Mouse (Mus musculus) ES-E14 (cell line): ENCODE measurements around the gene Nfe2l2. TPM values are rescaled to one million over a fixed set of nuclear protein-coding genes. Genes with fewer than 3 reads are reported as not detected.
A peak's percentile ranks its signal among the peaks of the same experiment; 100 is the strongest.
"Not testable (repeated sequence)": the region's sequence is repeated elsewhere in the genome, so short reads cannot be mapped to it uniquely, and the experiment has no call there.

Source experiments
- DNase-seq: peaks from one replicate; pipeline ENCODE4 v3.0.0-alpha.2; 2013; ENCODE audit warnings: low read depth, low spot score
- H3K27ac ChIP-seq: 2 replicates; pipeline ENCODE4 v1.5.1; 2012; ENCODE audit warnings: low read depth, mild to moderate bottlenecking, low read length, moderate library complexity, mixed read lengths; ENCODE audit not compliant: poor library complexity, insufficient read depth, severe bottlenecking
- H3K36me3 ChIP-seq: 2 replicates; pipeline ENCODE4 v1.6.1; 2012; ENCODE audit warnings: mild to moderate bottlenecking, low read length, moderate library complexity, mixed read lengths; ENCODE audit not compliant: control insufficient read depth, poor library complexity, insufficient read depth, severe bottlenecking
- H3K4me1 ChIP-seq, 2 experiments: fragments of 150-350 bp in 1 of 2; sonication (generic) in 1 of 2; 2 replicates each; pipeline ENCODE4 v1.6.1; 2012; ENCODE audit warnings: low read length in 2 of 2, mild to moderate bottlenecking in 1 of 2, mixed read lengths in 1 of 2; ENCODE audit not compliant: control insufficient read depth in 2 of 2, insufficient read depth in 2 of 2, poor library complexity in 1 of 2
- H3K4me3 ChIP-seq, 2 experiments: fragments of 150-350 bp in 1 of 2; sonication (generic) in 1 of 2; 2 replicates each; pipeline ENCODE4 v1.5.1; 2012; ENCODE audit warnings: low read length in 2 of 2, low read depth in 1 of 2, mild to moderate bottlenecking in 1 of 2, mixed read lengths in 1 of 2; ENCODE audit not compliant: insufficient read depth in 1 of 2, poor library complexity in 1 of 2, severe bottlenecking in 1 of 2
- H3K9ac ChIP-seq: 2 replicates; pipeline ENCODE4 v1.6.1; 2012; ENCODE audit warnings: low read depth, mild to moderate bottlenecking, low read length, mixed read lengths; ENCODE audit not compliant: poor library complexity, insufficient read depth, severe bottlenecking
- H3K9me3 ChIP-seq: fragments of 150-350 bp; sonication (generic); 2 replicates; pipeline ENCODE4 v1.6.1; 2012; ENCODE audit warnings: low read depth, mild to moderate bottlenecking, low read length; ENCODE audit not compliant: control insufficient read depth, insufficient read depth
- CHD2 ChIP-seq: IDR thresholded peaks from 2 replicates; pipeline ENCODE4 v1.6.1; 2014; ENCODE audit warnings: mild to moderate bottlenecking, low read depth, low read length, inconsistent platforms
- HCFC1 ChIP-seq: IDR thresholded peaks from 2 replicates; pipeline ENCODE4 v1.6.1; 2012; ENCODE audit warnings: low read length, inconsistent platforms, borderline replicate concordance; ENCODE audit not compliant: insufficient read depth
- MAFK ChIP-seq: IDR thresholded peaks from 2 replicates; pipeline ENCODE4 v1.6.1; 2014; ENCODE audit warnings: mild to moderate bottlenecking, low read depth, low read length, inconsistent platforms; ENCODE audit not compliant: insufficient read depth
- ZC3H11A ChIP-seq: IDR thresholded peaks from 2 replicates; pipeline ENCODE4 v1.6.1; 2012; ENCODE audit warnings: low read depth, mild to moderate bottlenecking, inconsistent platforms, low read length, borderline replicate concordance
- ZNF384 ChIP-seq: IDR thresholded peaks from 2 replicates; pipeline ENCODE4 v1.6.1; 2012; ENCODE audit warnings: low read depth, low read length, inconsistent platforms
- in situ Hi-C, 2 experiments: fragments of 600-800 bp; cut with MboI; formaldehyde crosslinking; loops; one replicate each; pipeline ENCODE4 v1.15.1; 2025; ENCODE audit warnings: low sequenced_read_pairs in 2 of 2, inconsistent platforms in 1 of 2; ENCODE audit not compliant: unreplicated experiment in 2 of 2
- total RNA-seq: library from RNA; depleted of rRNA; stranded (reverse); fragments of 300-350 nt; gene quantifications from 2 replicates; pipeline ENCODE4 v1.2.3, GENCODE M21; 2012

Nfe2l2 gene
- total RNA-seq, 1 experiment: 28.4 TPM

DNA sequence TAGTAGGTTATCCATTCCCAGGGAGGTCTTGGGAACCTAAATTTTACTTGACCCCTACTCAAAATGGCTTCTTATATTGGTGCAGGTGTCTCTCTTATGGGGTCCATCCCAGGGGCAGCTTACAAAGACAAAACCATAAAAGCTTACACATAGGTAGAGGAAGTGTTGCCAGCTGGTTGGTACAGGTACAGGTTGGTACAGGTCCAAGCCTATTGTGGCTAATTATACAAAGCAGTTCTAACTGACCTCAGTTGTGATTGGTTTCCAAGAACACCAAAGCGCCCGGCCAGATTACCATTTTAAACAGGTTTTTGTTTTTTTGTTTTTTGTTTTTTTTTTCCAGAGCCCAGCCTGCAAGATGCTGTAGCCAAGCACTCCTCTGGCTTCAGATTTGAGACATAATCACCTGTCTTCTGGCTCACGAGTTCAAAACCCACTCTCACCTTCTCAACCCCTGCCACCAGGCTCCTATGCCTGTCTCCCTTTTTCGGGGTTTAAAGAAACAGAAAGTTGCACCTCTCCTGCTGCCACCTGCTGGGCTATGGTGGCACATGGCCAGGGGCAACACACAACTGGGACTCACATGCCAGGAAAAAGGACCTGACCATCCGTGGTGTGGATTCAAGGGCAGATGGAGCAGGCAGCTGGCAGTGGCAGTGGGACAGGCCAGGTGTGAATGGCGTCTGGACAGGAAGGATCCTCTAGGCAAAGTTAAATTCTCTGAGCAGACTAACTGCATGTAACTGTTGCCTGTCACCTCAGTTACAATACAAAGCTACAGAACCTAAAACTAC is 68.0 kb downstream of the Nfe2l2 start:
- DNase-seq: no peak
- TF ChIP-seq MAFK: no peak
- no peak for TF ChIP-seq HCFC1
- no peak for TF ChIP-seq CHD2
- no peak for TF ChIP-seq ZNF384
- no peak for TF ChIP-seq ZC3H11A
- H3K36me3 ChIP-seq: no peaks in the 10 kb centered on the region
- peaks cover 6 to 7% of the 10 kb centered on the region in 2 experiments for H3K4me1 ChIP-seq
- no peak overlapping the region for H3K4me3 ChIP-seq
- H3K9me3 ChIP-seq: no peaks in the 10 kb centered on the region
- peak overlapping the region; percentile 26; the same call in 1 of the 2 replicates for H3K9ac ChIP-seq
- H3K27ac ChIP-seq: peak overlapping the region; percentile 40; the same call in 1 of the 2 replicates
- in situ Hi-C loops: no loop called here

DNA sequence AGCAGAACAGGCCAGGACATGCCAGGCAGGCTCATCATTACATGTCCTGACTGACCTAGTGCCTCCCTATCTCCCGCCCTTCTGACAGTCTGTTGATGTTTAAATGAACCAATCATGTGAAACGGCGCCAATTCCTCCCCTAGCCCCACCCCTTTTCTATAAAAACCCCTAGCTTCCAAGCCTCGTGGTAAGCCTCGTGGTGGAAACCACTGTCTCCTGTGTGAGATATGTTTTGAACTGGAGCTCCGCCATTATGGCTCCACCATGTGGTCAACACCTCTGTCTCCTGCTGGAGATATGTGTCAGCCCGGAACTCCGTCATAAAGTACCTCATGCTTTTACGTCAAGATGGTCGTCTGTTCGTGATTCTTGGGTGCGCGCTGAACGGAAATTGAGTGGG is 70.0 kb downstream of the Nfe2l2 start:
- DNase-seq, in situ Hi-C loops, H3K9me3 ChIP-seq, H3K36me3 ChIP-seq: not testable (repeated sequence)
- peaks cover 6 to 10% of the 10 kb centered on the region in 2 experiments for H3K4me1 ChIP-seq
- peak overlapping the region; percentile 67 to 68 for H3K4me3 ChIP-seq
- H3K27ac ChIP-seq: peak overlapping the region; percentile 95
- peak overlapping the region; percentile 76; the same call in 1 of the 2 replicates for H3K9ac ChIP-seq

DNA sequence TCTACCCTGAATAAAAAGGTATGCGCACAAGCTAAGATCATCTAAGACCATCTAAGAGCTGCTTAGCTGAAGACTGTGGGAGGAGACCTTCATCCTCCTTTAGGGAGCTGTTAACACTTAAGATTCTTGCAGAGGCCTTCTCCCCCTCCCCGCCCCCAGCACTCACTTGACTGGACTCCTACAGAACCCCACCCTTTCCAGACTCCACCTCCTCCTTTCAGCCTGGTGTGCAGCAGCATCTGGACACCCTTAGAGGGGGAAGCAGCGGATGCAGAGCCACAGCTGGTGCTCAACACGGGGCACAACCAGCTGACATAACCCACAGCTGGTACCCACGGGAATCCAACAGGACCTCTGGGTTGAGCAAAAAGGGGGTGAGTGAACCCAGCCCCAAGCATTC is 70.7 kb downstream of the Nfe2l2 start:
- Histone ChIP-seq H3K4me1 (peaks cover 6 to 10% of the 10 kb centered on the region in 2 experiments), H3K27ac (peak overlapping the region; percentile 95), H3K4me3 (peak overlapping the region; percentile 67 to 68), H3K9me3 (no peaks in the 10 kb centered on the region), H3K9ac (peak overlapping the region; percentile 76), H3K36me3 (no peaks in the 10 kb centered on the region)
- DNase-seq: peak; percentile 74
- in situ Hi-C loops: no loop called here
- TF ChIP-seq ZNF384: 0 out of 2 replicates have a peak, but pooled peaks have one; percentile 12
- peak; percentile 32; the same call in 1 of the 2 replicates for TF ChIP-seq CHD2
- no peak for TF ChIP-seq ZC3H11A

DNA sequence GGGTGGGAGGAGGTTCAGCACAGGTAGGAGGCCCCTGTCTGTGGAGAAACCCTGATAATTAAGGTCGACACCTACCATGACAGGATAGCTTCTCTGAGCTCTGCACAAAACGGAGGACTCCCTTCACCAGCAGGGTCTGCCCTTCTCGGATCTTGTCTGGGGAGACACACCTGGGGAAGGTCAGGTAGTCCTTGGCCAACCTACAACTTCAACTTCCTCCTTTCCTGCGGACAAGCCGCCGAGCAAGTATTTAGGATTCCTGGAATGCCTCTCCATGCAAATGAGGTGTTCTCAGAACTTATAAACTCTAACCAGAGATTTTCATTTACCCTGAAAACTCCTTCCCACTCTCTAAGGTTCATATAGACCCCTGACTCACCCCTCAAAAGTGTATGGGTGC is 71.1 kb downstream of the Nfe2l2 start:
- Histone ChIP-seq H3K36me3 (no peaks in the 10 kb centered on the region), H3K9ac (no peak overlapping the region), H3K4me3 (peak overlapping the region; percentile 40 to 68), H3K9me3 (no peaks in the 10 kb centered on the region), H3K4me1 (peaks cover 7 to 11% of the 10 kb centered on the region in 2 experiments), H3K27ac (peak overlapping the region; percentile 95)
- in situ Hi-C loops: no loop called here
- no peak for DNase-seq
- no peak for TF ChIP-seq CHD2
- no peak for TF ChIP-seq ZNF384
- no peak for TF ChIP-seq HCFC1
- TF ChIP-seq ZC3H11A: no peak
- no peak for TF ChIP-seq MAFK
